Mouse (Mus musculus): ENCODE data around the gene Hsd17b3.

- TF ChIP-seq MYOD1 (IDR thresholded peaks at IDR 0.05; ENCODE audit: control insufficient read depth in 1 of 3, insufficient read length in 2 of 3, low read depth in 2 of 3), result no peak
- TF ChIP-seq TCF12 (IDR thresholded peaks at IDR 0.05; ENCODE audit: insufficient read depth, poor library complexity, severe bottlenecking), result no peak
- no peak for TF ChIP-seq POLR2AphosphoS2 (IDR thresholded peaks at IDR 0.05; ENCODE audit: insufficient read length, low read depth)
- TF ChIP-seq POLR2A (IDR thresholded peaks at IDR 0.05; ENCODE audit: insufficient read length, low read depth), result no peak
- no peak for TF ChIP-seq USF1 (IDR thresholded peaks at IDR 0.05; ENCODE audit: low read depth)
- TF ChIP-seq MAX (IDR thresholded peaks at IDR 0.05; ENCODE audit: low read depth), result no peak
- no peak for TF ChIP-seq E2F4 (IDR thresholded peaks at IDR 0.05; ENCODE audit: insufficient read depth)
- TF ChIP-seq CEBPB (IDR thresholded peaks at IDR 0.05; ENCODE audit: insufficient read depth, poor library complexity, severe bottlenecking), result no peak
- TF ChIP-seq REST (IDR thresholded peaks at IDR 0.05; ENCODE audit: insufficient read depth, insufficient read length), result no peak
- no peak for TF ChIP-seq MYOG (IDR thresholded peaks at IDR 0.05; ENCODE audit: control insufficient read depth in 1 of 3, insufficient read depth in 1 of 3, insufficient read length in 2 of 3, low read depth in 2 of 3)
- TF ChIP-seq SRF (IDR thresholded peaks at IDR 0.05; ENCODE audit: control insufficient read depth, insufficient read length, low read depth), result no peak
- no peak for TF ChIP-seq TCF3 (IDR thresholded peaks at IDR 0.05; ENCODE audit: insufficient read length, low read depth)
Measured at GRCm38 (mm10) chr13:64110421-64110820, 21.4 kb upstream of the Hsd17b3 start.

Data from myocyte (in vitro differentiated cells).